Mouse (Mus musculus) layer of hippocampus, adult 18-20 months (tissue): ENCODE results near the gene Atat1. TPM values are rescaled to one million over a fixed set of nuclear protein-coding genes. Genes with fewer than 3 reads are reported as not detected.
"Not testable (repeated sequence)": the region's sequence is repeated elsewhere in the genome, so short reads cannot be mapped to it uniquely, and the experiment has no call there.

Experiments used
- DNase-seq, 2 experiments: peaks; one replicate each; pipeline ENCODE4 v3.0.0; 2022; ENCODE audit warnings: low spot score in 2 of 2
- long read RNA-seq: library from polyadenylated mRNA; stranded (forward); transcript quantifications from one replicate; pipeline ENCODE4 v2.0.0, GENCODE M21; 2021
- total RNA-seq, 2 experiments: library from RNA; stranded (reverse); gene quantifications; 2 replicates each; pipeline ENCODE4 v1.2.3; 2021

Atat1 gene
- total RNA-seq, result 10 to 100 TPM; 51.0 to 59.0 TPM
- long read RNA-seq, transcript Atat1-212 (11 exons, 2,034 nt), result major isoform, 20 of 51 reads
- long read RNA-seq, transcript Atat1-201 (10 exons, 1,930 nt), result minor isoform, 14 of 51 reads
- long read RNA-seq, partial matches to known transcripts, result 9 of 51 reads
- long read RNA-seq, other reads (novel, unspliced or antisense), result 6 of 51 reads

DNA sequence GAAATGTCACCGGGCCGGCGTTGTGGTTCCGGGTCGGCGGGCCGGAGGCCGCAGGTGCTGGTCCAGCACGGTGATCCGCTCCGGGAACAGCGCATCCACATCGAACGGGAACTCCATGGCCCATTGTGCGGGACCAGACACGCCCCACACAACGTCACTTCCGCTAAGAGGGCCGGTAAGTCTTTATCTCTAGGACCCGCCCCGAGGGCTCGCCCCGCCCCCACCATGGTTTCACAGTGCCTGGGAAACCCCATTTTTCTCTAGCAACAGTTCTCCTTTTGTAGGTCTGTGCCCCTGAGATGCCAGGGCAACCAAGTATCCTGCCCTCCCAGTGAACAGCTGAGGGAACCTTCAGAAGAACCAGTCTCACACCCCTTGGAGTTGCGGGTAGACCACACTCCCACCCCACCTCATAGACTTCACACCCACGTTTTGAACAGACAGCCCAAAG, at the start of gene Atat1:
TSS of gene Atat1 (minus strand) at position 157 of the 451 bp plus-strand sequence.
- DNase-seq, result peak; percentile 90 to 96

DNA sequence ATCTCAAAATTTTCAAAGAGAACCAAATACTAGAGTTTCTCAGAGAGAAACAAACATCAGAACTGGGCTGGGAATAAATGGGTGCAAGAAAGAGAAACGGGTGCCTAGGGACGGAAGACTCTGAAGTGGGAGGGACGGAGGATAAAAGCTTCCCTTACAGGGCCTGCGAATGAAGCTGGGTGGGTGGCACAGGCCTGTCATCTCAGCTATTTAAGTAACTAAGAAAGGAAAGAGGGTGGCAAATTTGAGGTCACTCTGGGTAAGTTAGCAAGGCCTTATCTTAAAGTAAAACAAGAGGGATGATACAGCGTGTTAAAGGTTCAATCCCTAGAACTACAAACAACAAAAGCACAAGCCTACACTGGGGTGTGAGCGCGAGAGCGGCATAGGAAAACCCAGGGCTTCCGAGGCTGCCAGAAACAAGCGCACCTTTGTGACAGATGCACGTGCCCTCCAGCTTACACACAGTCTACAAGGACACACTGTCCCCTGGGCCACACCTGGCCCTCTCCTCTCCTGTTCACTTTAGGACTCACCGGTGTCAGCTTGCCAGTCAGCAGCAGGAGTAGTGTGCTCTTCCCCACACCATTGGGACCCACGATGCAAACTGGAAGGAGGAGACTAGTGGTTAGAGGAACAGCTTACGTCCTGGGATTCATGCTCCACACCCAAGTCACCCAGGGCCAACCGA, 48.8 kb upstream of the Atat1 start:
- DNase-seq, result no peak

DNA sequence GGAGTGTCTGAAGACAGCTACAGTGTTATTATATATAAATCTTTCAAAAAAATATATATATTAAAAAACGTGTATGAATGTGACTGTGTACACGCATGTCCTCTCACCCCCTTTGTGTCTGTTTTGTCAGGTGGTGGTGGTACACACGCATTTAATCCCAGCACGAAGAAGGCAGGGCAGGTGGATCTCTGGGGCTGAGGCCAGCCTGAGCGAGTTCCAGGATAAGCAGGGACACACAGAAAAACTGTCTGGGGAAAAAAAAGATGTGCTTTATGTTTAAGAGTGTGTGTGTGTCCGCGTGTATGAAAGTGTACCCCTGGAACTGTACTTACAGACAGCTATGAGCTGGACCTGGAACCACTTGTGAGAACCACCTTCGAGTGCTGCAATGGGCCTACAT, 44.8 kb upstream of the Atat1 start:
- no peak for DNase-seq

- not testable (repeated sequence) for DNase-seq
Observed at GRCm38 (mm10) chr17:35952559-35952958, 42.7 kb upstream of the Atat1 start.

- DNase-seq, result not testable (repeated sequence)
Observed at GRCm38 (mm10) chr17:35950946-35951345, 41.1 kb upstream of the Atat1 start.

DNA sequence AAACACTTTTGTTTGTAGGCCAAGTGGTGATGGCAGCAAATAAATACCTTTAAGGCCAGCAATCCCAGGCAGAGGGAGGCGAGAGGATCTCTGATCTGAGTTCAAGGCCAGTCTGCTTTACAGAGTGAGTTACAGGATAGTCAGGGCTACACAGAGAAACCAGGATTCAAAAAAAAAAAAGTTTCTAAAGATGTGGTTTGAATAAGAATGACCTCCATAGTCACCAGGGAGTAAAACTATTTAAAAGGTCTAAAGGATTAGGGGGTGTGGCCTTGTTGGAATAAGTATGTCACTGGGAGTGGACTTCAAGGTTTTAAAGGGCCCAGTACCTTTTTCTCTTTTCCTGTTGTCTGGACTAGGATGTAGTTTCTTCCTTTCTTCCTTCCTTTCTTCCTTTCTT, 30.1 kb upstream of the Atat1 start:
- no peak for DNase-seq

GRCm38 (mm10) chr17:35939108-35939507, 29.2 kb upstream of the Atat1 start:
- DNase-seq, result no peak

DNA sequence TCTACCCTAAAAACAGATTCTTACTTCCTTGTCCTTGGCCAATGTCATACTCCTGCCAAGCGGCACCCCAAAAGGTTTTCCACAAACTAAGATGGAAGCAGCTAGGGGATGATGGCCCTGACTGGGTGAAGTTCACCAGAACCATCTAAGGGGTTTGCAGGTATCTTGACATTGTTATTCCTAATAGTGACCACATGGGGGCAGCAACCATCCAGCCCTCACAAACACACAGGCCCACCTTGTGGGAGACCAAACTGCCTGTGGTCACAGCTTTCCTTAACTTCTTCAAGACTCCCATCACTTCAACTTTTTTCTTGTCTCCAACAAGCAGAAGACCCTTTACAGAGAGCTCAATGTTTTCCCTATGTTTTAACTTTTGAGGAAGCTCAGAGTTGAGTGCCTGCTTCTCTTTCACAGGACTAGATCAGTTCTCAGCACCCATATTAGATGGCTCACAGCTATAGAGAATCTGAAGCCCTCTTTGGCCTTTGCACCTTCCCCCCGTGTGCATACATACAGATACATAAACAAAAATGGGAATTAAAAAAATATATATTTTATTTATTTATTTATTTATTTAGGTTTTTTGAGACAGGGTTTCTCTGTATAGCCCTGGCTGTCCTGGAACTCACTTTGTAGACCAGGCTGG, 27.9 kb upstream of the Atat1 start:
- peak in 1 of 2 experiments; percentile 64 for DNase-seq

DNA sequence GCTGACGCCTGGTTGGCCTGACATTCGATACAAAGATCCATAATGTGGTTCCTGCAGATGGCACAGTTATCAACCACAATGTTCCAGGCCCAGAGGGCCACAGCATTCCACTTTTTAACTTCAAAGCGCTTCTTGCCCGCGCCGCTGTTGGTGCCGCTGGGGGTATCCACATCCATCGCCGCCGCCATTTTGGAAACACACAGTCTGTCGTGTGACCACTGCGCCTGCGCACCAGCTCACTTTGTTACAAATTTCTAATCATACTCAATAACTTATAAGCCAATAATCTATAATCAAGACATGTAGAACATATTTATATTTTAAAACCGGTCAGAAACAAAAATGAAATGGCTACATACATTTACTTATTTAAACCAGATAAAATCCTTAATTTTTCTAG, 25.9 kb upstream of the Atat1 start:
- not testable (repeated sequence) for DNase-seq

DNA sequence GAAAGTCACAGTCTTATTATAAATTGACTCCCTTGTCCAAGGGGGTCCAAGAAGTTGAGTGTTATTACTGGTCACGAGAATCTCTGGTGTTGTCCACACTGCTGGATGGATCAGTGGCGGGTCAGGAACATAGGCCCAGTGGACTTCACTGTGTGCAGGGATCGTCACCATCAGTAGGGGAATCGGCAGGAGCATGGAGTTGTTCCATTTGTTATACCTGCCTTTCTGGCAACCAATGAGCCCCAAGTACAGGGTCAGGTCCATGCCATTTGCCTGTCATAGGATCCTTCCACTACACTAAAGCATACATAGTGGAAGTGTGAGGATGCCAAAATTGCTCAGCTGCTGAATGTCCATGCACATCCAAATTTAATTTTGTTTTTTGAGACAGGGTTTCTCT, 22.7 kb upstream of the Atat1 start:
- no peak for DNase-seq

- DNase-seq, result no peak
Observed at GRCm38 (mm10) chr17:35930627-35931026, 20.8 kb upstream of the Atat1 start.

DNA sequence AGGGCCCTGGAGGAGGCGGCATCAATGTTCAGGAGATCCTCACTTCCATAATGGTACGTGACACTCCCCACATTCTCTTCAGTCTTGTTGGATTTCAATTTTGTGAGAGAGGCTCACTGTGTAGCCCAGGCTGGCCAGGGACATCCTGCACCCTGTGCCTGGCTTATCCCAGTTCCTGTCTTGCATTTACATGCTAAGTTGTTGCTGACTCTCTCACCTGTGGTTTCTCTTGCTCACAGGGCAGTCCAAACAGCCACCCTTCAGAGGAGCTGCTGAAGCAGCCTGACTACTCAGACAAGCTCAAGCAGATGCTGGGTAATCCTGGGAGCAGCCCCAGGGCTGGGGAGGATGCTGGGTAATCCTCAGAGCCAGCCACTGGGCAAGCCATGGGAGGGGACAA, 19.7 kb upstream of the Atat1 start:
- no peak for DNase-seq

- DNase-seq, result no peak
Observed at GRCm38 (mm10) chr17:35927471-35927870, 17.6 kb upstream of the Atat1 start.

DNA sequence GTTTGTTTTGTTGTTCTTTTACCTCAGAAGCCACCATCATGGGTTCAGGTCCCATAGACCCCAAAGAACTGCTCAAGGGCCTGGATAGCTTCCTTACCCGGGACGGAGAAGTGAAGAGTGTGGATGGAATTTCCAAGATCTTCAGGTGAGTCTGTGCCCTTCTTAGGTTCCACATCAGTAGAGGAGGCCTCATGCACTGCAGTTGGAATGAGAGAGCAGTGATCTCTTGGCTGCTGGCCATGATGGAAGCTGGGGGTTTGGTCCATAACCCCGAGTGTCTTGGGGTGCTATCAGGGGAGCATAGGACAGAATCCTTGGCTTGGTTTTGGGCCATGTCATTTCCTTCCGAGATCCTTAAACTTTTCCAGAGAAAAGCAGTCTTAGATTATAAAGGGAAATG, 13.4 kb upstream of the Atat1 start:
- no peak for DNase-seq

- DNase-seq, result no peak
Observed at GRCm38 (mm10) chr17:35922566-35922965, 12.7 kb upstream of the Atat1 start.

GRCm38 (mm10) chr17:35921710-35922109, 11.8 kb upstream of the Atat1 start:
- no peak for DNase-seq

DNA sequence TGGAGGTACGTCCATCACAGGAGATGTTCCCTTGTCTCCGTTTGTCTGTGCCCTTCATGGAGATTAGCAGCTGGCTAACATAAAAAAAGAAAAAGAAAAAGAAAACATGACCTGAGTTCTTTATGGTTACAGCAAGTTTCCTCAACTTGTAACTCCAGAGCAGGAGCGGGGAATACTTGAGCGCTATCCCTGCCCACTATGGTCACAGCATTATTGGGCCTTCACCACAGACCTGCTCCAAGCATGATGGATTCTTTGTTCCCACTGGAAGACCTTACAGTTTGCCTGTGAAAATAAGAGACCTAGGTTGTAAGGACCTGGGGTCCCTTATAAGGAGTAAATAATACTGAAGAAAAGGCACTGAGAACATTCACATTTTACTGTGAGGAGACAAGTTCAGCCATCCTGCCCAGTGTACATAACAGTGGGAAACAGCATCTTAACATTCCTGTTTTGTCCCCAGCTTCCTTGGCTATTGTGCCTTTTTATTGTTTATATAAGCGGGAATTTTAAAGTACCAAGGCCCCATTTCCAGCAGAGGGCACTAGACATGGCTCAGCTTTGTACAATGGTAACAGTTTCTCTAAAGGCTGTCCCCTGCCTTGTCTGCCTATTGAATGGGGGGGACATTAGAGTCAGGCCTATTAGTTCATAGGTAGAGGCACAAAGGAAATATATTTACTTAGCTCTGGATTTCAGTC, 11.1 kb upstream of the Atat1 start:
- peak in 1 of 2 experiments; percentile 76 for DNase-seq

GRCm38 (mm10) chr17:35920384-35920783, 10.5 kb upstream of the Atat1 start:
- DNase-seq, result no peak

- DNase-seq, result no peak
Observed at GRCm38 (mm10) chr17:35919864-35920301, 10.0 kb upstream of the Atat1 start.

- peak; percentile 94 to 98 for DNase-seq
Observed at GRCm38 (mm10) chr17:35919060-35919715, 9.3 kb upstream of the Atat1 start.
